Mouse (Mus musculus) MEL (cell line): Measurements from ENCODE around the gene Yipf3.

Experiments used
- CTCF ChIP-seq, 3 experiments: IDR thresholded peaks in 2 of 3; conservative IDR thresholded peaks in 1 of 3; 2 replicates each; pipeline ENCODE4 v1.5.1; 2011 to 2012; ENCODE audit warnings: low read length in 3 of 3, low read depth in 2 of 3, mild to moderate bottlenecking in 2 of 3, improper control_type of control experiment in 1 of 3, inconsistent platforms in 1 of 3, mixed read lengths in 1 of 3, moderate library complexity in 1 of 3; ENCODE audit not compliant: control insufficient read depth in 1 of 3, insufficient read depth in 1 of 3, poor library complexity in 1 of 3, severe bottlenecking in 1 of 3
- GATA1 ChIP-seq: IDR thresholded peaks from 2 replicates; pipeline ENCODE4 v1.6.1; 2011; ENCODE audit warnings: low read depth, low read length, improper control_type of control experiment
- MXI1 ChIP-seq: IDR thresholded peaks from 2 replicates; pipeline ENCODE4 v1.6.1; 2011; ENCODE audit warnings: mild to moderate bottlenecking, low read depth, low read length, improper control_type of control experiment
- NRF1 ChIP-seq: IDR thresholded peaks from 2 replicates; pipeline ENCODE4 v1.6.1; 2014; ENCODE audit warnings: low read depth, mild to moderate bottlenecking, inconsistent platforms, low read length, improper control_type of control experiment, moderate library complexity; ENCODE audit not compliant: poor library complexity, insufficient read depth, severe bottlenecking

DNA sequence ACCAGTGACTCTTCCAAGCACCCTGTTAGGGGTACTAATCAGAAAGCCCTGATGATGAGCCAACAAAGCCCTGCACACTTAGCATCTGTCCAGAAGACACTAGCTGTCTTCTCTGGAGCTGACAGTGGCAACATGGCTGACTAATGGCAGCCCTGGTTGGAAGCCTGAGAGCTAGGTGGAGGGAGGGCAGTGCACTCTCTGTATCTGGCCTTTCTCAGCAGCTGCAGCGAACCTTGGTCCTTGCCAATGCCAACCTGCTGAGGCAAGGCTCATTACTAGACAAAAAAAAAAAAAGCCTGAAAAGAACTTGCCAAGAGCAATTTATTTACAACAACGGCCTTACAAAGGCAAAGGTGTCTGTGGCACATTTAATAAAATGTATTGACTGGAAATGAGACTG lies 4.3 kb upstream of the Yipf3 start:
- no peak for TF ChIP-seq CTCF (IDR thresholded peaks at IDR 0.05 in 2 of 3, conservative IDR thresholded peaks at IDR 0.05 in 1 of 3; ENCODE audit: control insufficient read depth in 1 of 3, insufficient read depth in 1 of 3, low read depth in 2 of 3, low read length in 3 of 3, poor library complexity in 1 of 3, severe bottlenecking in 1 of 3)
- TF ChIP-seq MXI1: no peak
- TF ChIP-seq NRF1: no peak
- TF ChIP-seq GATA1: no peak
